Mouse (Mus musculus) olfactory bulb, adult 2 months (tissue): ENCODE data around the gene Ksr1.

Source experiments
- CTCF ChIP-seq: fragments of 200-500 bp; IDR thresholded peaks from 2 replicates; pipeline ENCODE4 v1.5.1; 2012; ENCODE audit warnings: low read depth, mild to moderate bottlenecking, low read length, moderate library complexity; ENCODE audit not compliant: insufficient read depth
- POLR2A ChIP-seq: fragments of 200-500 bp; IDR thresholded peaks from 2 replicates; pipeline ENCODE4 v1.6.1; 2012; ENCODE audit warnings: mild to moderate bottlenecking, low read depth, low read length, moderate library complexity; ENCODE audit not compliant: insufficient read depth

DNA sequence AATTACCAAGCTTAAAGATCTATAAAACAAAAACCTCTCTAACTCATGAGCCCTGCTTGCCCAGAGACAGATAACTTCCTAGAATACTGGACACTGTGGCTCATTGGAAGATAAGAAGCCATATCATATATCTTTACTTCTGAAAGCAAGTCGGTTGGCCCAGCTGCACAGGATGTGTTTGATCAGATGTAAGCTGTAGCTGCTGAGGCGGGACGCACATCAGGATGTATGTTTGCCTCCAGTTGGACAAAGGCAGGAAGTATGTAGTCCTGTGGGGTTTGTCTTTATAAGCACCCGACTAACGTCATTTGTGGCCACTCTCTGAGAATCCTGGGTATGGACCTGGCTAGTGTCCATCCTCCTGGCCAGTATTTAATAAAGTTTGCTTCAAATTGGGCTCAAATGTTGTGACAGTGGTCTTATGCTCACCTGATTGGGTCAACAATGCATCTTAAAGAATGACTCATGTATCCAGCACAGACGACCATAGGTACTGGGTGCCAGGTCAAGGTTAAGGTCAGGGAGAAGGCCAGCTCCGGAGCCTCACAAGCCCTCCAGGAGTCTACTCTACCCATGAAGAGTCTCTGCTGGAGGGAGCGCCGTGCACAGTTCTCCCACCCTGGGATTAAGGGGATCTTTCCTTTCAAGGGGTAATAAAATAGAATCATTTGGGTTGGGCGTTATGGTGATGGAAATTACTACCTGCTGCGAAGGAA is 143.0 kb downstream of the Ksr1 start:
- TF ChIP-seq CTCF (no peak), POLR2A (no peak)
